Mouse (Mus musculus) lung, embryonic 14.5 days (tissue): ENCODE data around the gene Hist2h3b. TPM values are rescaled to one million over a fixed set of nuclear protein-coding genes. Genes with fewer than 3 reads are reported as not detected.
A peak's percentile ranks its signal among the peaks of the same experiment; 100 is the strongest.

Experiments used
- ATAC-seq: fragments of 200-750 bp; cut with Nextera tagmentation; 2 replicates; pipeline ENCODE4 v1.8.0; 2017; ENCODE audit warnings: mild to moderate bottlenecking, moderate TSS enrichment, moderate library complexity; ENCODE audit not compliant: insufficient read depth
- DNase-seq: peaks from one replicate; pipeline ENCODE4 v3.0.0-alpha.2; 2015
- H3K27ac ChIP-seq: fragments of 300-500 bp; sonication (generic); 2 replicates; pipeline ENCODE4 v1.5.1; 2014; ENCODE audit warnings: low read depth, mild to moderate bottlenecking, moderate library complexity
- H3K27me3 ChIP-seq: fragments of 300-500 bp; sonication (generic); 2 replicates; pipeline ENCODE4 v1.6.1; 2014; ENCODE audit warnings: low read length, control low read depth; ENCODE audit not compliant: insufficient read depth
- H3K36me3 ChIP-seq: fragments of 300-500 bp; sonication (generic); 2 replicates; pipeline ENCODE4 v1.6.1; 2014; ENCODE audit warnings: control low read depth; ENCODE audit not compliant: insufficient read depth
- H3K4me1 ChIP-seq: fragments of 300-500 bp; sonication (generic); 2 replicates; pipeline ENCODE4 v1.6.1; 2014; ENCODE audit warnings: antibody characterized with exemption, control low read depth; ENCODE audit not compliant: insufficient read depth
- H3K4me2 ChIP-seq: fragments of 300-500 bp; sonication (generic); 2 replicates; pipeline ENCODE4 v1.6.1; 2014; ENCODE audit warnings: mild to moderate bottlenecking
- H3K4me3 ChIP-seq: fragments of 300-500 bp; sonication (generic); 2 replicates; pipeline ENCODE4 v1.5.1; 2014; ENCODE audit warnings: low read depth, low read length
- H3K9ac ChIP-seq: fragments of 300-500 bp; sonication (generic); 2 replicates; pipeline ENCODE4 v1.6.1; 2014
- H3K9me3 ChIP-seq: fragments of 300-500 bp; sonication (generic); 2 replicates; pipeline ENCODE4 v1.6.1; 2016; ENCODE audit warnings: low read depth, low read length, control low read depth
- CTCF ChIP-seq: IDR thresholded peaks from 2 replicates; pipeline ENCODE4 v1.5.1; 2016; ENCODE audit warnings: antibody characterized with exemption, low read depth
- WGBS: fragments of 180-500 bp; shearing (Covaris S2); extraction: QIAGEN DNeasy Blood & Tissue Kit; methylation state at CpG from one replicate; pipeline ENCODE4 v1.1.7; 2014; 5-methylcytosine and 5-hydroxymethylcytosine counted together
- polyA plus RNA-seq: library from polyadenylated mRNA; unstranded; fragments of >200 nt; fragmentation: Nextera tagmentation; extraction: Ambion mirVana; gene quantifications from 2 replicates; pipeline ENCODE4 v1.2.1, GENCODE M21; 2014

The Hist2h3b gene
- polyA plus RNA-seq, 1 experiment from 2014 or later = 111 TPM

DNA sequence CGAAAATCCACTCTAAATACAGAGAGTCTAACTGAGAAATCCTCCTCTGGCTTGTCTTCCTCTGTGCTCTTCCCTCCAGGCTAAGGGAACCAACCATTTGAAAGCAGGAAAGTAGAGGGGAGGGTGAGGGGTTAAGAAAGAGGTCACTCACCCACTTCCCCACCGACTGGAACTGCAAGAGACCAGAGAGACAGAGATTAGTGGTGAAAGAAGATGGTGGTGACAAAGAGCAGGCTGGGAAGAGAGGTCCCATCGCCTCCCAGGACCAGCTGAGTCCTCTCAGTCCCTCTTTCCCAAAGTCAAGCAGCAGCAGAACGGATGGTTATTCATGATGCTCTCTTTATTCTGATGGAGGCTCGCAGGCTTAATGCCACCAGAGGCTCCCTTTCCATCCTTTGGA is 24.9 kb downstream of the Hist2h3b start:
- no peak for TF ChIP-seq CTCF
- WGBS = 51% methylated on average over 5 of the region's 5 CpGs
- no peak overlapping the region for H3K27ac ChIP-seq
- H3K4me3 ChIP-seq = no peak overlapping the region
- no peaks in the 10 kb centered on the region for H3K4me1 ChIP-seq
- no peaks in the 10 kb centered on the region for H3K9me3 ChIP-seq
- no peaks in the 10 kb centered on the region for H3K36me3 ChIP-seq
- ATAC-seq (no peak), DNase-seq (no peak)
- no peak overlapping the region for H3K4me2 ChIP-seq
- H3K27me3 ChIP-seq = no peaks in the 10 kb centered on the region
- no peak overlapping the region for H3K9ac ChIP-seq

DNA sequence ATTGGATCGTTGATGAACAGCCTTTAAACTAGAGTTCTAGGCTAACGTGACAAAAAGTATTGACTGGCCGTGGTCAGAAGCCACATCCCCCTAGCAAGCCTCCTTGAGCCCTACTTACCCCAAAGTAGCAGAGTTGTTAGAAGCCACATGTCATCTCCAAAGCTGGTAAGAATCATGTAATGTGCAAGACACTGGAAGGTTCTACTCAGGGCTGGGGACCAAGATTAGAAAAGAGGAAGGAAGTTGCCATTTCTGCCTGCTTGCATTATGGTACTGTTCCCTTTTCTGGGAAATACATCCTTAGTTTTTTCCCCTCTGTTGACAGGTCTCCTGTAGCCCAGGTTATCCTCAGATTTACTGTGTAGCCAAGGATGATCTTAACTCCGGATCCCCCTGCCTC is 25.3 kb downstream of the Hist2h3b start, which contains the start of gene Fcgr1:
Gene Fcgr1 (minus strand): TSS at position 183 of the 400 bp plus-strand sequence.
- Histone ChIP-seq H3K36me3 (no peaks in the 10 kb centered on the region), H3K27me3 (no peaks in the 10 kb centered on the region), H3K9ac (no peak within 1 kb of the TSS), H3K4me3 (no peak within 1 kb of the TSS), H3K4me1 (no peaks in the 10 kb centered on the region), H3K9me3 (no peaks in the 10 kb centered on the region), H3K27ac (no peak within 1 kb of the TSS), H3K4me2 (no peak within 1 kb of the TSS)
- DNase-seq (no peak), ATAC-seq (no peak)
- TF ChIP-seq CTCF = no peak
- 73% methylated on average over 4 of the region's 4 CpGs for WGBS

DNA sequence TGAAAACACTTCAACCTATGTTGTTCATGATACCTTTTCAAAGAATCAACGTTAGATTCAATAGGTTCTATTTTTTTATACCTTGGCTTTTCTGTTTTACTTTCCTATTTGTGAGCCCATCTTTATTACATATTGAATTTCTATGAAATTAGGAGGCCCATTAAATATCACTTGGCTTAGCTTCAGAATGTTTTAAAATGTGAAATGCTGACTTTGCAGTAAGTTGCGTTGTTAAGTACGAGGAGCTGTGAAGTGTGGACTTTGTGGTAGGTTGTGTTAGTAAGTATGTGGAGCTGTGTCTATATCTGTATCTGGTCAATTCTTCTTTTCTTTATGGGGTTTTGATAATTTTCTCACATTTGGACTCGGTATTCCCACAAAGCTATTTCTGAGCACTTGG is 29.9 kb downstream of the Hist2h3b start:
- H3K4me1 ChIP-seq = no peaks in the 10 kb centered on the region
- ATAC-seq = no peak
- no peaks in the 10 kb centered on the region for H3K9me3 ChIP-seq
- H3K27ac ChIP-seq = no peak overlapping the region
- no peak for DNase-seq
- H3K9ac ChIP-seq = no peak overlapping the region
- no peaks in the 10 kb centered on the region for H3K36me3 ChIP-seq
- no peaks in the 10 kb centered on the region for H3K27me3 ChIP-seq
- TF ChIP-seq CTCF = no peak
- H3K4me3 ChIP-seq = no peak overlapping the region
- 89% methylated on average over 4 of the region's 4 CpGs for WGBS
- no peak overlapping the region for H3K4me2 ChIP-seq

DNA sequence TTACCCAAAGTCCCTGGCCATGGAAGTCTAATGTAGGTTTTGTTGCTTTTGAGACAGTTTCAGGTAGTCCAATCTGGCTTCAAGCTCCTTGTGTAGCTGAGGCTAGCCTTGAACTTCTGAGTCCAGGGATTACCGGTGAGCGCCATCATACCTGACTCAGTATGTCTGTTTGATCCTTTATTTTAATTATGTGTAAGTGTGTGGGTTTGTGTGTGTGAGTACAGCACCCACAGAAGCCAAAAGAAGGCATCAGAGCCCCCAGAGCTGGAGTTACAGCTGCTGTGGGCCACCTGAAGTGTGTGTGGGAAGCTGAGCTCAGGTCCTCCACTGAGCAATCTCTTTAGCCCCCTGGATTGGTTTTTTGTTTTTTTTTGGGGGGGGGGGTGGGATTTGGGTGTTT is 31.1 kb downstream of the Hist2h3b start:
- DNase-seq (no peak), ATAC-seq (no peak)
- Histone ChIP-seq H3K4me1 (no peaks in the 10 kb centered on the region), H3K27ac (no peak overlapping the region), H3K9ac (no peak overlapping the region), H3K9me3 (no peaks in the 10 kb centered on the region), H3K4me2 (no peak overlapping the region), H3K4me3 (no peak overlapping the region), H3K27me3 (no peaks in the 10 kb centered on the region), H3K36me3 (no peaks in the 10 kb centered on the region)
- WGBS = 93% methylated on average over 2 of the region's 2 CpGs
- TF ChIP-seq CTCF = no peak

DNA sequence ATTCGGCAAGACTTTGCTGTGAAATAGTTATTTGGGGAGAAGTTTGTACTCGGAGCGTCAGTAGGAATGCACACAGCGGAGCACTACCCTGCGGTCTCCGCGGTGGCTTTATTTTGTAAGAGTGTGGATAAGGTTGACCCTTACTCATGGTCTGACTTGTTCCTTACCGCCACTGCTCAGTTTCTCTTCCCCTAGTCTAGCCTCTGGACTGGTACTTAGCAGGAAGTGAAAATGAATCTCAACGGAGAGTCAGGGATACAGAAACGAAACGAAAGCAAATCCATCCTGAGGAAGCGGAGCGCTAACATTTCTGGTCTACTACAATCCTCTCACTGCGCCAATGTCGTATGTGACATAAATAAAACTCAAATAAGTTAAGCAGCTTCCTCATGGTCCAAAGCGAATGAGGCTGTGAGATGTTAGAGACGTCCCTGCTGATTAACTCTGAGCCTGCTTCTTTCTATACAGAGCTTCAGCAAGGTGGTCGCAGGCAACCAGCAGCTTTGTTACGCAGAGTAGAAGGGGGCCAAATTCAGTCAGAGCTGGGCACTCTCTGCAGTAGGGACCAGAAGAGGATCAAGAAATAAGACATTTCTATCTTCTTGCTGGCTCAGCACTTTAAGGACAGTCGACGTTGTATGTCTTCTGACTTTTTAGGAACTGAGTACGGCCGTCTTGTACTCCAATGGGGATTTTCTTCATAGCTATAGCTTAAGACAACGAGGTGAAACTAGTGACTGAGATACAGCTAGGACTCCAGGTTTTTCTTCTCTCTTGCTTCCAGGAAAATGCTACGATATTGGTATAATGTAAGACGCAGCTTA is 32.5 kb downstream of the Hist2h3b start:
- Histone ChIP-seq H3K36me3 (no peaks in the 10 kb centered on the region), H3K9me3 (no peaks in the 10 kb centered on the region), H3K4me3 (peak overlapping the region; percentile 20), H3K4me1 (no peaks in the 10 kb centered on the region), H3K4me2 (peak overlapping the region; percentile 32), H3K27me3 (no peaks in the 10 kb centered on the region), H3K27ac (no peak overlapping the region), H3K9ac (no peak overlapping the region)
- 59% methylated on average over 26 of the region's 26 CpGs for WGBS
- ATAC-seq = no peak
- no peak for TF ChIP-seq CTCF
- DNase-seq = peak; percentile 25

DNA sequence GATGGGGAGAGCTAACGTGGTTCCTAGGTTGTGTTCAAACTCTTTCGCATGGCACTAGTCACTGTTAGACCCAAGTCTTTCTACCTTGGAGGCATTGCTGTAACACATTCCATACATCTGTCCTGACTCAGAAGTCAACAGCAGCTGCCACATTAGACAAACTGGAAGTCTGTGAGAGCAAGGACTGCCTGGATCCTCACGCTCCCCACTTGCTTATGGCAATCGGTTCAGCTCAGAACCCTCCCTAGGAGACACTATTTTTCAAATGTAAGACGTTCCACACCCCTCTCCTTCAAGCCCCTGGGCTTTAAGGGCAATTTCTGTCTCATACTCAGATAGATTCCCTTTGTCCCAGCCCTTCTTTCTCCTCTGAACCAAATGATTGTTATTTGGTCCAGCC is 33.6 kb downstream of the Hist2h3b start:
- DNase-seq (no peak), ATAC-seq (no peak)
- Histone ChIP-seq H3K36me3 (no peaks in the 10 kb centered on the region), H3K4me2 (no peak overlapping the region), H3K9me3 (no peaks in the 10 kb centered on the region), H3K4me3 (no peak overlapping the region), H3K4me1 (no peaks in the 10 kb centered on the region), H3K27me3 (no peaks in the 10 kb centered on the region), H3K9ac (no peak overlapping the region), H3K27ac (no peak overlapping the region)
- TF ChIP-seq CTCF = no peak
- WGBS = 78% methylated on average over 5 of the region's 5 CpGs

DNA sequence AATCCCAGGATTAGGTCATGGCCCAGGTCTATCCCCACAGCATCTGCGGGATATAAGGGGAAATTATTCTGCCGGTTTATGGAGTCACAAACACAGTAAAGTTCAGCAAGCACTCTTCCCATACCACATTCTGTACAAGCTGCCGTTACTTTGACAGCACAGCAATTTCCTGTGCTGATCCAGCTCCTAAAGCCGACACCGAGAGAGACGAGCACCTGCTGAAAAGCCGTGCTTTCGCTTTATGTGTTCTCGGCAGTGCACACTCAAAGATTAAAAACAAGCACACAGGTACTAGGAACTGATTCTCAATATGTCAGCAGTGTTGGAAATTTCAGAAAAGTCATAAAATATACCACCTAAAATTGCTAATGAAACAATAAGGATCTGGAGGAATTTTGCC is 38.1 kb downstream of the Hist2h3b start:
- Histone ChIP-seq H3K27ac (no peak overlapping the region), H3K27me3 (no peaks in the 10 kb centered on the region), H3K4me1 (no peaks in the 10 kb centered on the region), H3K4me2 (no peak overlapping the region), H3K9ac (no peak overlapping the region), H3K4me3 (no peak overlapping the region), H3K9me3 (no peaks in the 10 kb centered on the region), H3K36me3 (no peaks in the 10 kb centered on the region)
- ATAC-seq (no peak), DNase-seq (no peak)
- TF ChIP-seq CTCF = no peak
- 68% methylated on average over 9 of the region's 9 CpGs for WGBS
